Comparison of ENCODE assay signal across 12 mouse cellular contexts in the genomic region with DNA sequence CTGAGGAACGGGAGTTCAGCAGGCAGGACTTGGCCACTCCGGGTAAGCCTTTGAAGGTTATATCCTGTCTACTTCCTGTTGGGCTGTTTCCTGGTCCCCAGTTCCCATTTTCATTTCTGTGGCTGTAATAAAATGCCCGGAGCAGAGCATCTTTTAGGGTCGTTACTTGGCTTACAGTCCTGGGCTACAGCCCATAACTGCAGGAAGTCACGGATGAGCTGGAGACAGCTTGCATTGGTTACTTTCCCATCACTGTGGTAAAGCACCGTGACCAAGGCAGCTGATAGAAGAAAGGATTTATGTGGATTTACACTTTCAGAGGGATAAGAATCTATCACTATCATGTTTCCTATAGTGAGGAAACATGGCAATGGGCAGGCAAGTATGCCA. TPM values are rescaled to one million over a fixed set of nuclear protein-coding genes. Genes with fewer than 3 reads are reported as not detected.
A peak's percentile ranks its signal among the peaks of the same experiment; 100 is the strongest.
DNase-seq lines count a peak whose midpoint lies in the region; ATAC-seq and TF ChIP-seq lines count a peak whose summit lies in the region.
"Had no signal": no experiment of that assay in that cellular context is flagged by ENCODE, and none has a peak within 500 bp of the region (broad histone marks: within the 10 kb centered on the region; RNA-seq: fewer than 3 reads in every experiment).

No protein-coding gene starts in this region.

- H3K4me2 ChIP-seq in embryonic facial prominence, embryonic 11.5 days (ENCODE audit: low read depth, low read length): no peak overlapping the region
- H3K4me2 ChIP-seq in hindbrain, embryonic 14.5 days (replicated peaks): no peak overlapping the region
- no peak overlapping the region for H3K4me2 ChIP-seq in midbrain, embryonic 11.5 days
- H3K4me2 ChIP-seq: intestine, embryonic 15.5 days; lung, embryonic 14.5 days had no signal

- WGBS in embryonic facial prominence, embryonic 11.5 days: 44% methylated on average over 6 of the region's 6 CpGs
- WGBS in hindbrain, embryonic 14.5 days: 46% methylated on average over 6 of the region's 6 CpGs
- 75% methylated on average over 6 of the region's 6 CpGs for WGBS in midbrain, embryonic 11.5 days

- peaks cover 3% of the 10 kb centered on the region for H3K4me1 ChIP-seq in embryonic facial prominence, embryonic 11.5 days (ENCODE audit: control insufficient read depth, insufficient read depth, low read length)
- peaks cover 11% of the 10 kb centered on the region for H3K4me1 ChIP-seq in hindbrain, embryonic 14.5 days (replicated peaks; ENCODE audit: control insufficient read depth, insufficient read depth, low read length)
- peaks cover 14% of the 10 kb centered on the region; the same call in 1 of the 2 replicates for H3K4me1 ChIP-seq in midbrain, embryonic 11.5 days (ENCODE audit: control insufficient read depth, insufficient read depth, low read length)
- H3K4me1 ChIP-seq: intestine, embryonic 15.5 days had no signal

- no peaks in the 10 kb centered on the region for H3K9me3 ChIP-seq in embryonic facial prominence, embryonic 11.5 days (replicated peaks; ENCODE audit: control insufficient read depth, low read length)
- no peaks in the 10 kb centered on the region for H3K9me3 ChIP-seq in hindbrain, embryonic 14.5 days (ENCODE audit: control insufficient read depth, low read length)
- no peaks in the 10 kb centered on the region for H3K9me3 ChIP-seq in midbrain, embryonic 11.5 days (ENCODE audit: control insufficient read depth, low read length)
- H3K9me3 ChIP-seq: intestine, embryonic 15.5 days had no signal

- no peak overlapping the region for H3K27ac ChIP-seq in embryonic facial prominence, embryonic 11.5 days (replicated peaks; ENCODE audit: low read depth, low read length)
- H3K27ac ChIP-seq in hindbrain, embryonic 14.5 days: no peak overlapping the region
- peak overlapping the region; percentile 42; the same call in 1 of the 2 replicates for H3K27ac ChIP-seq in midbrain, embryonic 11.5 days (ENCODE audit: low read depth, low read length)
- H3K27ac ChIP-seq: intestine, embryonic 15.5 days had no signal

- no peak for TF ChIP-seq POLR2A in brain, embryonic 14.5 days (IDR thresholded peaks at IDR 0.05; ENCODE audit: borderline replicate concordance, extremely low read depth, insufficient read depth, insufficient read length, poor library complexity, severe bottlenecking)

- ATAC-seq in embryonic facial prominence, embryonic 11.5 days (replicated peaks; ENCODE audit: insufficient number of reproducible peaks, low FRiP score, low TSS enrichment, low read depth): no peak; the same call in 1 of the 2 replicates
- 0 out of 2 replicates have a peak, but pooled peaks have one; percentile 5 for ATAC-seq in hindbrain, embryonic 14.5 days (ENCODE audit: low FRiP score)
- ATAC-seq in midbrain, embryonic 11.5 days (ENCODE audit: low FRiP score): no peak
- ATAC-seq: intestine, embryonic 15.5 days had no signal

- TF ChIP-seq CTCF in brain, embryonic 14.5 days (IDR thresholded peaks at IDR 0.05; ENCODE audit: borderline replicate concordance, extremely low read depth, insufficient read depth, insufficient read length): no peak

- no peak overlapping the region for H3K4me3 ChIP-seq in embryonic facial prominence, embryonic 11.5 days (ENCODE audit: low read depth, low read length)
- no peak overlapping the region for H3K4me3 ChIP-seq in hindbrain, embryonic 14.5 days (replicated peaks; ENCODE audit: low read length)
- no peak overlapping the region for H3K4me3 ChIP-seq in midbrain, embryonic 11.5 days (ENCODE audit: low read depth, low read length)
- H3K4me3 ChIP-seq: intestine, embryonic 15.5 days had no signal

- intact Hi-C loops in left cerebral cortex, postnatal 10 days (cut with DNase I): no loop called here
- intact Hi-C loops in left cerebral cortex, postnatal 14 days (cut with DNase I): no loop called here

- H3K9ac ChIP-seq in embryonic facial prominence, embryonic 11.5 days (replicated peaks; ENCODE audit: low read length): no peak overlapping the region
- no peak overlapping the region for H3K9ac ChIP-seq in hindbrain, embryonic 14.5 days
- H3K9ac ChIP-seq in midbrain, embryonic 11.5 days (ENCODE audit: low read length): no peak overlapping the region
- H3K9ac ChIP-seq: intestine, embryonic 15.5 days; lung, embryonic 14.5 days had no signal

- H3K36me3 ChIP-seq in embryonic facial prominence, embryonic 11.5 days (replicated peaks; ENCODE audit: control insufficient read depth, insufficient read depth, low read depth, low read length): no peaks in the 10 kb centered on the region
- no peaks in the 10 kb centered on the region for H3K36me3 ChIP-seq in hindbrain, embryonic 14.5 days (replicated peaks; ENCODE audit: control insufficient read depth, insufficient read depth)
- H3K36me3 ChIP-seq in midbrain, embryonic 11.5 days (ENCODE audit: control insufficient read depth, insufficient read depth, low read length): no peaks in the 10 kb centered on the region
- H3K36me3 ChIP-seq: intestine, embryonic 15.5 days had no signal

- peak; percentile 40 for DNase-seq in brain, embryonic 14.5 days (ENCODE audit: low read depth)
- DNase-seq in embryonic facial prominence, embryonic 11.5 days (ENCODE audit: low spot score): peak; percentile 20
- no peak for DNase-seq in hindbrain, embryonic 14.5 days (ENCODE audit: low spot score)
- no peak for DNase-seq in midbrain, embryonic 11.5 days (ENCODE audit: low spot score, missing footprints)
- no peak for DNase-seq in left cerebral cortex, postnatal 10 days (ENCODE audit: extremely low spot score in 1 of 2, low spot score in 2 of 2)
- DNase-seq in c-Kit-positive CD71-positive TER-119-positive erythroid progenitor cells, embryonic 14.5 days (ENCODE audit: low spot score): no peak
- no peak for DNase-seq in left cerebral cortex, postnatal 14 days (ENCODE audit: low spot score in 2 of 2)
- no peak for DNase-seq in gastrocnemius, adult 18-20 months (ENCODE audit: low spot score)
- DNase-seq: adrenal gland, postnatal 10 days; lung, embryonic 14.5 days; thymus, adult 2 months had no signal

- H3K27me3 ChIP-seq in embryonic facial prominence, embryonic 11.5 days (ENCODE audit: control insufficient read depth, insufficient read depth, low read length): no peaks in the 10 kb centered on the region
- H3K27me3 ChIP-seq in hindbrain, embryonic 14.5 days (ENCODE audit: control insufficient read depth, insufficient read depth, low read length): no peaks in the 10 kb centered on the region
- no peaks in the 10 kb centered on the region for H3K27me3 ChIP-seq in midbrain, embryonic 11.5 days (ENCODE audit: control insufficient read depth, insufficient read depth, low read length)
- H3K27me3 ChIP-seq: intestine, embryonic 15.5 days had no signal

RNA-seq across cellular contexts. Expression of a gene that starts 9.8 kb away (rescaled TPM):
- 8.4 and 9.5 TPM in 2 replicates for polyA plus RNA-seq in brain, embryonic 14.5 days (2012; rRNA removed)
- 7.6 and 8.0 TPM in 2 replicates for polyA plus RNA-seq in embryonic facial prominence, embryonic 11.5 days (2014; fragmentation: Nextera tagmentation; extraction: Ambion mirVana)
- polyA plus RNA-seq in hindbrain, embryonic 14.5 days (2014; fragmentation: Nextera tagmentation; extraction: Ambion mirVana): 6.7 and 7.3 TPM in 2 replicates
- polyA plus RNA-seq in midbrain, embryonic 11.5 days (2014; fragmentation: Nextera tagmentation; extraction: Ambion mirVana): 9.2 and 10.8 TPM in 2 replicates
- 1 to 10 TPM; 5.8 to 6.2 TPM for total RNA-seq in left cerebral cortex, postnatal 10 days (2021)
- 1 to 10 TPM; 6.2 to 7.1 TPM for total RNA-seq in left cerebral cortex, postnatal 14 days (2021)
- total RNA-seq in gastrocnemius, adult 18-20 months (2021): 1 to 10 TPM; 6.9 to 7.1 TPM

Comparison
In these comparisons a context has a peak if more than half of its experiments do, and no peak if none do; other contexts are left out.
1. DNase-seq: peak in brain, embryonic 14.5 days (single experiment) and embryonic facial prominence, embryonic 11.5 days (single experiment); none in hindbrain, embryonic 14.5 days (single experiment), midbrain, embryonic 11.5 days (single experiment), left cerebral cortex, postnatal 10 days (0 of 2), c-Kit-positive CD71-positive TER-119-positive erythroid progenitor cells, embryonic 14.5 days (single experiment), left cerebral cortex, postnatal 14 days (0 of 2) and gastrocnemius, adult 18-20 months (single experiment).